Mouse (Mus musculus) lung, embryonic 14.5 days (tissue): ENCODE results near the gene Vpreb3. TPM values are rescaled to one million over a fixed set of nuclear protein-coding genes. Genes with fewer than 3 reads are reported as not detected.
A peak's percentile ranks its signal among the peaks of the same experiment; 100 is the strongest.

Experiments
- ATAC-seq: fragments of 200-750 bp; cut with Nextera tagmentation; 2 replicates; pipeline ENCODE4 v1.8.0; 2017; ENCODE audit warnings: mild to moderate bottlenecking, moderate TSS enrichment, moderate library complexity; ENCODE audit not compliant: insufficient read depth
- DNase-seq: peaks from one replicate; pipeline ENCODE4 v3.0.0-alpha.2; 2015
- H3K27ac ChIP-seq: fragments of 300-500 bp; sonication (generic); 2 replicates; pipeline ENCODE4 v1.5.1; 2014; ENCODE audit warnings: low read depth, mild to moderate bottlenecking, moderate library complexity
- H3K27me3 ChIP-seq: fragments of 300-500 bp; sonication (generic); 2 replicates; pipeline ENCODE4 v1.6.1; 2014; ENCODE audit warnings: low read length, control low read depth; ENCODE audit not compliant: insufficient read depth
- H3K36me3 ChIP-seq: fragments of 300-500 bp; sonication (generic); 2 replicates; pipeline ENCODE4 v1.6.1; 2014; ENCODE audit warnings: control low read depth; ENCODE audit not compliant: insufficient read depth
- H3K4me1 ChIP-seq: fragments of 300-500 bp; sonication (generic); 2 replicates; pipeline ENCODE4 v1.6.1; 2014; ENCODE audit warnings: antibody characterized with exemption, control low read depth; ENCODE audit not compliant: insufficient read depth
- H3K4me2 ChIP-seq: fragments of 300-500 bp; sonication (generic); 2 replicates; pipeline ENCODE4 v1.6.1; 2014; ENCODE audit warnings: mild to moderate bottlenecking
- H3K4me3 ChIP-seq: fragments of 300-500 bp; sonication (generic); 2 replicates; pipeline ENCODE4 v1.5.1; 2014; ENCODE audit warnings: low read depth, low read length
- H3K9ac ChIP-seq: fragments of 300-500 bp; sonication (generic); 2 replicates; pipeline ENCODE4 v1.6.1; 2014
- H3K9me3 ChIP-seq: fragments of 300-500 bp; sonication (generic); 2 replicates; pipeline ENCODE4 v1.6.1; 2016; ENCODE audit warnings: low read depth, low read length, control low read depth
- CTCF ChIP-seq: IDR thresholded peaks from 2 replicates; pipeline ENCODE4 v1.5.1; 2016; ENCODE audit warnings: antibody characterized with exemption, low read depth
- WGBS: fragments of 180-500 bp; shearing (Covaris S2); extraction: QIAGEN DNeasy Blood & Tissue Kit; methylation state at CpG from one replicate; pipeline ENCODE4 v1.1.7; 2014; 5-methylcytosine and 5-hydroxymethylcytosine counted together
- polyA plus RNA-seq: library from polyadenylated mRNA; unstranded; fragments of >200 nt; fragmentation: Nextera tagmentation; extraction: Ambion mirVana; gene quantifications from 2 replicates; pipeline ENCODE4 v1.2.1, GENCODE M21; 2014

The Vpreb3 gene
- polyA plus RNA-seq, 1 experiment from 2014 or later, result 0.63 TPM

DNA sequence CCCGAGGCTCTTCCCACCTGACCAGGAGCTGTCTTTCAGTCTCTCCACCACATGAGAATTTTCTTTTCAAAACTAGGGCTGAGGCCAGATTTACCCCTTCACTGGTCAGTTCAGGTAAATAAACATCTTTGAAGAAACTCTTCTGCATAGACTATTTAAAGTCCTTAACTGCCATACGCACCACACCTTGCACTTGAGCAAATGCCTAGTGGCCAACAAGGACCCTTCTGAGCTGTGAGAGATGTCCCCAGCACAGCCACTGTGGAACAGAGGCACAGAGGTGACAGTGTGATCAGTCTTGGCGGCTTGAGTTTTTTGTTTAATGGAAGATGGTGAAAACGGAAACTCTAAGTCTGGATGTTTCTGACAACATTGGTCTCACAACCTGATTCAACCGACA lies 23.8 kb upstream of the Vpreb3 start:
- ATAC-seq (no peak), DNase-seq (no peak)
- H3K4me3 ChIP-seq, result no peak overlapping the region
- 65% methylated on average over 5 of the region's 5 CpGs for WGBS
- TF ChIP-seq CTCF, result no peak
- no peaks in the 10 kb centered on the region for H3K9me3 ChIP-seq
- H3K4me1 ChIP-seq, result no peaks in the 10 kb centered on the region
- H3K27me3 ChIP-seq, result no peaks in the 10 kb centered on the region
- peak overlapping the region; percentile 12; the same call in 1 of the 2 replicates for H3K4me2 ChIP-seq
- no peak overlapping the region for H3K9ac ChIP-seq
- peaks cover 47% of the 10 kb centered on the region for H3K36me3 ChIP-seq
- no peak overlapping the region for H3K27ac ChIP-seq

DNA sequence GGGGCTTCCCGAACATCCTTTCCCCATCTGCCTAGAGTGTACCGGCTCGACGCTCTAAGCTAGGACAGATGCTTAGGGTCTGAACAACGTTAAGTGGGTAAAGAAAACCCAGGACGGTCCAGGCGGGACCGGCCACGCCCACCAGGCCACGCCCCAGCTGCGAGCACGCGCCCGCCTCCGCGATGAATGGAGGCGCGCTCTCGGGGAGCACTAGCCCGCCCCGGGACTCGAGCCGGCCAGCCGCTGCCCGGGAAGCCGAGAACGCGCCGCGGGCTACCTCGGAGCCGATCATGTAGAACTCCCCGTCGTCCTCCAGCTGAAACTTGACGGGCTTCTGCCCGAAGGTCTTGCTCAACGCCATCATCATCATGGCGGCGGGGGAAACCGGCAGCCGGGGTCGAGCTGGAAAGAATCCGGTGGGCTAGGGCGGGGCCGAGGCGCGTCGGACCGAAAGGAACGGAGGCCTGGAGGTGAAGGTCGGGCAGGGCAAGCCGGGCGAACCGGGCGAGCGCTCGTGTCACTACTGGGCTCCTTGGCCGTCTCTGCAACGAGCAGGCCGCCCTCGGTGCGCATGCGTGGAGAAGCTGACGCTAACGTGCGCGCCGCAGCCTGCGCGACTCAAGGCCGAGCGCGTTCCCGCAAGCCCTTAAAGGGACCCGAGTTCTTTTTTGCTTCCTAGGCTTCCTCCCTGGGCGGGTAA lies 21.7 kb upstream of the Vpreb3 start, which contains the start of gene Smarcb1:
Gene Smarcb1 (minus strand): TSS at position 592 of the 700 bp plus-strand sequence.
- peak; percentile 99 for DNase-seq
- Histone ChIP-seq H3K4me1 (no peaks in the 10 kb centered on the region), H3K27ac (peak within 1 kb of the TSS; percentile 94), H3K9ac (peak within 1 kb of the TSS; percentile 94), H3K27me3 (no peaks in the 10 kb centered on the region), H3K4me3 (peak within 1 kb of the TSS; percentile 94), H3K4me2 (peak within 1 kb of the TSS; percentile 91), H3K9me3 (no peaks in the 10 kb centered on the region), H3K36me3 (peaks cover 45% of the 10 kb centered on the region)
- under 1% methylated on average over 76 of the region's 76 CpGs for WGBS
- ATAC-seq, result peak; percentile 93
- no peak for TF ChIP-seq CTCF

DNA sequence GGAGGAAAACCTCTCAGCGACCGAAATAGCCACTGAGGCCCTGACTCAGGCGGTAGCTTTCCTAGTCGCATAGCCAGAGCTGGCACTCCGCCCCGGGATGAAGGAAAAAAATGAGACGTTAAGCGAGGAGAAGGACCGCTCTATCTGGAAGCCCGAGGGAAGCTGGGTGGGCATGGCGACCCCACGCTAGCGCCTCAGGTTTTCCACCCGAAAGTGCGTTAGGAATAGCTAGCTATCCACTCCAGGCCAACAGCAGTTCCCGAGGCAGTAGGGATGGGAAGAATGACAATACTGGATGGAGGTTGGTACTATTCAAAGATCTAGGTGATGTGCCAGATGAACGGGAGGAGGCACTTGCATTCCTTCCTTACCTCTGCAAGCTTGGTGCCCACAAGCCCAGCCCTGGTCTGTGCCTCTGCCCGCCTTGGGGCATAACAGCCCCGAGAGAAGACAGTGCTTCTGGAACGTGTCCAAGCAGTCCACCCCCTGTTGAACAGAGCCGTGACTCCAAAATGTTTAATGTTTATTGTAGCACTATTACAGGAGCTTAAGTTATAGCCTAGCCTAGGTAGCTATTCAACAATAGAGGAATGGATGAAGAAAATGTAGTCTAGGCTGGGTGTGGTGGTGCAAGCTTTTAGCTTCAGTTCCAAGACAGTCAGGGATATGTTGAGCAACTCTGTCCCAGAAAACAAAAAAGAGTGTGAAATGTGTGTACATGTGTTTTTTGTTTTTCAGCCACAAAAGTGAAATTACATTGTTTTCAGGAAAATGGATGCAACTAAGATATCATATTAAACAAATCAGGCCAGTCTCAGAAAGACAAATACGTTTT lies 20.9 kb upstream of the Vpreb3 start:
- peak overlapping the region; percentile 94 for H3K4me3 ChIP-seq
- ATAC-seq (peak; percentile 51), DNase-seq (peak; percentile 45)
- peak overlapping the region; percentile 94 for H3K27ac ChIP-seq
- peak overlapping the region; percentile 94 for H3K9ac ChIP-seq
- WGBS, result 3% methylated on average over 22 of the region's 22 CpGs
- TF ChIP-seq CTCF, result no peak
- H3K27me3 ChIP-seq, result no peaks in the 10 kb centered on the region
- H3K4me2 ChIP-seq, result peak overlapping the region; percentile 91
- no peaks in the 10 kb centered on the region for H3K4me1 ChIP-seq
- H3K9me3 ChIP-seq, result no peaks in the 10 kb centered on the region
- peaks cover 46% of the 10 kb centered on the region for H3K36me3 ChIP-seq

DNA sequence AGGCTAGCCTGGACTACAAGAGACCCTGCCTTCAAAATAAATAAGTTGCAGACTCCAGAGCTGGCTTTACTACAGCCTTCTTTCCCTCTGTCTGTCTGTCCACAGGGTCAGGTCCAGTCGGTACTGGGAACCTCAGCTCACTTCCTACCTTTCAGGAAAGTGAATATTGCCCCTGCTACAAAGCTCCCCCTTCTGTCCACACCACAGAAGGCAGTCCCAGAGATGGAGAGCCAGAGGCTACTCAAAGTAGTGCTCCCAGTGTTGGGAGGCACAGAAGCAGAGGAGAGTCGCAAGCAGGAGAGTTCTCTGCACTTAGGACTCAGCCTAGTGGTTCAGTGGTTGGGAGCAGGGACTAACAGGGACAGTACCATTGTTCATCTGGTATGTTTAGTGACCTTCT lies 18.5 kb upstream of the Vpreb3 start:
- H3K4me3 ChIP-seq, result no peak overlapping the region
- no peak overlapping the region for H3K4me2 ChIP-seq
- no peaks in the 10 kb centered on the region for H3K9me3 ChIP-seq
- WGBS, result 50% methylated on average over 2 of the region's 2 CpGs
- no peak for DNase-seq
- no peak overlapping the region for H3K27ac ChIP-seq
- no peak overlapping the region for H3K9ac ChIP-seq
- H3K27me3 ChIP-seq, result no peaks in the 10 kb centered on the region
- no peaks in the 10 kb centered on the region for H3K4me1 ChIP-seq
- no peak for TF ChIP-seq CTCF
- H3K36me3 ChIP-seq, result peaks cover 44% of the 10 kb centered on the region
- no peak for ATAC-seq

DNA sequence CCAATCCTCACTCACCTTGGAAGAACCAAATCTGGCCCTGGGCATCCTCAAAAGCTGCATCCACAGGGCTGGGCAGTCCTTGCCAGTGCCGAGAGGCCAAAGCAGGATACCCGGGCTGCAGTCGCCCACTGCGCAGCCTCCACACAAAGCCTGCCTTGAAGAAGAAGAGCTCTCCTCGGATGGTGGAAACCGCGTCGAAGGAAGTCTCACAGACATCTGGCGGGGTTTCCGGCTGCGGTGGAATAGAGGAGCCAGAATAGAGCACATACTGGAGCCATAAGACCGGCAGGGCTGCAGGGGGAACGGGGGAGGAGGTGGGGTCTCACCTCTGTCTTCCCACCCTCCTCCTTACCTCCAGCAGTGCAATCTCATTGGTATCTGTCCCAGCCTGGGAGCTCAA lies 16.5 kb upstream of the Vpreb3 start:
- Histone ChIP-seq H3K36me3 (peaks cover 42% of the 10 kb centered on the region), H3K4me1 (peaks cover 9% of the 10 kb centered on the region), H3K27ac (no peak overlapping the region), H3K9ac (no peak overlapping the region), H3K4me3 (no peak overlapping the region), H3K27me3 (0 out of 2 replicates have a peak, but pooled peaks cover 1% of the 10 kb centered on the region), H3K9me3 (no peaks in the 10 kb centered on the region), H3K4me2 (no peak overlapping the region)
- no peak for TF ChIP-seq CTCF
- ATAC-seq (no peak), DNase-seq (no peak)
- 66% methylated on average over 13 of the region's 13 CpGs for WGBS

DNA sequence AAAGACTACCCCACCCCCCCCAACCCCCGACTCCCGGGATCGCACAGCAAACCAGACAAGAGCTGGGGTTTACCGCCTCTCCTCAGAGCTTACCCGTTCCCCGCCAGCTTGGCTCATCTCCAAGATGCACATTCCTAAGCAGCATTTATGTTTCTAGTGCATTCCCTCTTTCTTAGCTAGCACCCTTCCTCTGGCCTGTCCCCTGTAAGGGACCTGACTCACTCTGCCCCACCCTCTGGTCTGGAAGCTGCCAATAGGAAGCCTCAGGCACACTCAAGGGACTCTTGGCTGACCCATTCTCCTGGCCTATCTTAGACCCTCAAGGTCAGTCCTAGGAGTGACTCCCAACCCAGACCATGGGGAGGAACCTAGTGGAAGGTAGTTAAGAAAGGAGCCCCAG lies 12.6 kb upstream of the Vpreb3 start:
- H3K9me3 ChIP-seq, result no peaks in the 10 kb centered on the region
- peak overlapping the region; percentile 95 for H3K4me2 ChIP-seq
- peak overlapping the region; percentile 0; the same call in 1 of the 2 replicates for H3K9ac ChIP-seq
- H3K4me3 ChIP-seq, result peak overlapping the region; percentile 64; the same call in 1 of the 2 replicates
- TF ChIP-seq CTCF, result no peak
- peaks cover 27% of the 10 kb centered on the region for H3K36me3 ChIP-seq
- peaks cover 5% of the 10 kb centered on the region; the same call in 1 of the 2 replicates for H3K27me3 ChIP-seq
- WGBS, result 6% methylated on average over 6 of the region's 6 CpGs
- H3K4me1 ChIP-seq, result peaks cover 19% of the 10 kb centered on the region
- ATAC-seq (peak; percentile 55; the same call in 1 of the 2 replicates), DNase-seq (peak; percentile 88)
- peak overlapping the region; percentile 36; the same call in 1 of the 2 replicates for H3K27ac ChIP-seq

DNA sequence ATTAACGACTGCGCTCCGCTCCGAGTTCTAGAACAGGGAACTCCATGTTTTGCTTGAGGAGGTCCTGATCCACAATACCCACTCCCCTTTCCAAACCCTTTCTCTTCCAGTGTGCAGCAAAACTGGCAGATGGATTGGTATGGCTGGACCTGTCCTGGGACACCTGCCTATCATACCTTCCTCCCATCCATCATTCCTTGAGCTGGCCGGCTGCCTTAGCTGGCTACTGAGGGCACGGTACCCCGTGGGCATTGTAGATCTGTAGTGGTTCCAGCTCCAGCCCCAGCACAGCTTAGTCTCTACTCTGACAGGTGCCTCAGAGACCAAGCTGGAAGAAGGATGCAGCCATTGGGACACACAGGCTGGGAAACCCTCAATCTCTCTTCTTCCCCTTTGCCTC lies 11.5 kb upstream of the Vpreb3 start:
- peaks cover 15% of the 10 kb centered on the region for H3K27me3 ChIP-seq
- peaks cover 19% of the 10 kb centered on the region for H3K4me1 ChIP-seq
- H3K4me2 ChIP-seq, result peak overlapping the region; percentile 95
- DNase-seq (no peak), ATAC-seq (no peak)
- peak overlapping the region; percentile 79 for H3K9ac ChIP-seq
- WGBS, result 14% methylated on average over 7 of the region's 7 CpGs
- H3K27ac ChIP-seq, result no peak overlapping the region
- H3K9me3 ChIP-seq, result no peaks in the 10 kb centered on the region
- no peak for TF ChIP-seq CTCF
- peaks cover 17% of the 10 kb centered on the region for H3K36me3 ChIP-seq
- H3K4me3 ChIP-seq, result peak overlapping the region; percentile 64
